Mouse (Mus musculus): ENCODE measurements around the gene Raver1. TPM values are rescaled to one million over a fixed set of nuclear protein-coding genes. Genes with fewer than 3 reads are reported as not detected.

The Raver1 gene
- polyA plus RNA-seq, 1 experiment: 16.4 TPM

GRCm38 (mm10) chr9:21121483-21121882, 29.7 kb upstream of the Raver1 start:
- Histone ChIP-seq H3K27ac (replicated peaks; ENCODE audit: low read depth, low read length) (no peak overlapping the region), H3K4me1 (ENCODE audit: control insufficient read depth, insufficient read depth, insufficient read length, low read length) (no peaks in the 10 kb centered on the region), H3K4me3 (ENCODE audit: insufficient read depth, low read depth, low read length) (no peak overlapping the region)

GRCm38 (mm10) chr9:21117073-21117472, 25.3 kb upstream of the Raver1 start:
- Histone ChIP-seq H3K27ac (replicated peaks; ENCODE audit: low read depth, low read length) (no peak overlapping the region), H3K4me3 (ENCODE audit: insufficient read depth, low read depth, low read length) (no peak overlapping the region), H3K4me1 (ENCODE audit: control insufficient read depth, insufficient read depth, insufficient read length, low read length) (no peaks in the 10 kb centered on the region)

- Histone ChIP-seq H3K4me3 (ENCODE audit: insufficient read depth, low read depth, low read length) (no peak overlapping the region), H3K27ac (replicated peaks; ENCODE audit: low read depth, low read length) (no peak overlapping the region), H3K4me1 (ENCODE audit: control insufficient read depth, insufficient read depth, insufficient read length, low read length) (no peaks in the 10 kb centered on the region)
Observed at GRCm38 (mm10) chr9:21115105-21115504, 23.3 kb upstream of the Raver1 start.

- H3K27ac ChIP-seq (replicated peaks; ENCODE audit: low read depth, low read length): no peak overlapping the region
- no peaks in the 10 kb centered on the region for H3K4me1 ChIP-seq (ENCODE audit: control insufficient read depth, insufficient read depth, insufficient read length, low read length)
- H3K4me3 ChIP-seq (ENCODE audit: insufficient read depth, low read depth, low read length): no peak overlapping the region
Observed at GRCm38 (mm10) chr9:21114190-21114589, 22.4 kb upstream of the Raver1 start.

- Histone ChIP-seq H3K4me3 (ENCODE audit: insufficient read depth, low read depth, low read length) (no peak overlapping the region), H3K4me1 (ENCODE audit: control insufficient read depth, insufficient read depth, insufficient read length, low read length) (no peaks in the 10 kb centered on the region), H3K27ac (replicated peaks; ENCODE audit: low read depth, low read length) (no peak overlapping the region)
Observed at GRCm38 (mm10) chr9:21113751-21114150, 21.9 kb upstream of the Raver1 start.

GRCm38 (mm10) chr9:21107607-21108237, 15.9 kb upstream of the Raver1 start:
- H3K27ac ChIP-seq (replicated peaks; ENCODE audit: low read depth, low read length): no peak overlapping the region
- no peak overlapping the region for H3K4me3 ChIP-seq (ENCODE audit: insufficient read depth, low read depth, low read length)
- no peaks in the 10 kb centered on the region for H3K4me1 ChIP-seq (ENCODE audit: control insufficient read depth, insufficient read depth, insufficient read length, low read length)

GRCm38 (mm10) chr9:21105760-21106564, 14.2 kb upstream of the Raver1 start:
- Histone ChIP-seq H3K4me1 (ENCODE audit: control insufficient read depth, insufficient read depth, insufficient read length, low read length) (no peaks in the 10 kb centered on the region), H3K27ac (replicated peaks; ENCODE audit: low read depth, low read length) (no peak overlapping the region), H3K4me3 (ENCODE audit: insufficient read depth, low read depth, low read length) (no peak overlapping the region)

- Histone ChIP-seq H3K4me1 (ENCODE audit: control insufficient read depth, insufficient read depth, insufficient read length, low read length) (no peaks in the 10 kb centered on the region), H3K4me3 (ENCODE audit: insufficient read depth, low read depth, low read length) (no peak overlapping the region), H3K27ac (replicated peaks; ENCODE audit: low read depth, low read length) (no peak overlapping the region)
Observed at GRCm38 (mm10) chr9:21104814-21105213, 13.0 kb upstream of the Raver1 start.

GRCm38 (mm10) chr9:21102076-21102475, 10.3 kb upstream of the Raver1 start:
- no peak overlapping the region for H3K27ac ChIP-seq (replicated peaks; ENCODE audit: low read depth, low read length)
- no peaks in the 10 kb centered on the region for H3K4me1 ChIP-seq (ENCODE audit: control insufficient read depth, insufficient read depth, insufficient read length, low read length)
- no peak overlapping the region for H3K4me3 ChIP-seq (ENCODE audit: insufficient read depth, low read depth, low read length)

- no peaks in the 10 kb centered on the region for H3K4me1 ChIP-seq (ENCODE audit: control insufficient read depth, insufficient read depth, insufficient read length, low read length)
- no peak overlapping the region for H3K27ac ChIP-seq (replicated peaks; ENCODE audit: low read depth, low read length)
- no peak overlapping the region for H3K4me3 ChIP-seq (ENCODE audit: insufficient read depth, low read depth, low read length)
Observed at GRCm38 (mm10) chr9:21100447-21101161, 8.8 kb upstream of the Raver1 start.

GRCm38 (mm10) chr9:21097793-21098192, 6.0 kb upstream of the Raver1 start:
- no peak overlapping the region for H3K27ac ChIP-seq (replicated peaks; ENCODE audit: low read depth, low read length)
- H3K4me3 ChIP-seq (ENCODE audit: insufficient read depth, low read depth, low read length): no peak overlapping the region
- H3K4me1 ChIP-seq (ENCODE audit: control insufficient read depth, insufficient read depth, insufficient read length, low read length): no peaks in the 10 kb centered on the region

GRCm38 (mm10) chr9:21095958-21096357, 4.2 kb upstream of the Raver1 start:
- no peak overlapping the region for H3K4me3 ChIP-seq (ENCODE audit: insufficient read depth, low read depth, low read length)
- peaks cover under 1% of the 10 kb centered on the region; the same call in 1 of the 2 replicates for H3K4me1 ChIP-seq (ENCODE audit: control insufficient read depth, insufficient read depth, insufficient read length, low read length)
- no peak overlapping the region for H3K27ac ChIP-seq (replicated peaks; ENCODE audit: low read depth, low read length)

GRCm38 (mm10) chr9:21093423-21093822, 1.6 kb upstream of the Raver1 start:
- H3K4me3 ChIP-seq (ENCODE audit: insufficient read depth, low read depth, low read length): no peak overlapping the region
- H3K27ac ChIP-seq (replicated peaks; ENCODE audit: low read depth, low read length): no peak overlapping the region
- peaks cover 6% of the 10 kb centered on the region for H3K4me1 ChIP-seq (ENCODE audit: control insufficient read depth, insufficient read depth, insufficient read length, low read length)

GRCm38 (mm10) chr9:21090972-21091706, 669 bp downstream of the Raver1 start:
- H3K27ac ChIP-seq (replicated peaks; ENCODE audit: low read depth, low read length): no peak overlapping the region; the same call in 1 of the 2 replicates
- H3K4me3 ChIP-seq (ENCODE audit: insufficient read depth, low read depth, low read length): peak overlapping the region; percentile 85
- H3K4me1 ChIP-seq (ENCODE audit: control insufficient read depth, insufficient read depth, insufficient read length, low read length): peaks cover 6% of the 10 kb centered on the region

GRCm38 (mm10) chr9:21090537-21090936, 1.3 kb downstream of the Raver1 start:
- H3K4me3 ChIP-seq (ENCODE audit: insufficient read depth, low read depth, low read length): peak overlapping the region; percentile 85
- peaks cover 6% of the 10 kb centered on the region for H3K4me1 ChIP-seq (ENCODE audit: control insufficient read depth, insufficient read depth, insufficient read length, low read length)
- no peak overlapping the region for H3K27ac ChIP-seq (replicated peaks; ENCODE audit: low read depth, low read length)

Measured in brown adipose tissue, adult 24 weeks (tissue).